Mouse (Mus musculus) adrenal gland, postnatal 4 days (tissue): ENCODE measurements around the gene Chd3. TPM values are rescaled to one million over a fixed set of nuclear protein-coding genes. Genes with fewer than 3 reads are reported as not detected.

Experiments used
- DNase-seq, 2 experiments: peaks; one replicate each; pipeline ENCODE4 v3.0.0; 2021 to 2022; ENCODE audit warnings: low spot score in 2 of 2, mixed read lengths in 2 of 2
- total RNA-seq, 2 experiments: library from RNA; stranded (reverse); gene quantifications; 2 replicates each; pipeline ENCODE4 v1.2.3; 2021

The Chd3 gene
- total RNA-seq, 2 experiments from 2014 or later = 164 to 190 TPM

- DNase-seq = no peak
These were observed 21.3 kb upstream of the Chd3 start for GRCm38 (mm10) chr11:69390400-69391034.

GRCm38 (mm10) chr11:69389531-69390399 lies 20.6 kb upstream of the Chd3 start:
- no peak for DNase-seq

GRCm38 (mm10) chr11:69388680-69389079 lies 19.5 kb upstream of the Chd3 start:
- DNase-seq = no peak

GRCm38 (mm10) chr11:69386758-69387157 lies 17.6 kb upstream of the Chd3 start:
- no peak for DNase-seq

GRCm38 (mm10) chr11:69384979-69385378 lies 15.8 kb upstream of the Chd3 start:
- DNase-seq = no peak

- no peak for DNase-seq
These were observed 13.4 kb upstream of the Chd3 start for GRCm38 (mm10) chr11:69382478-69383105.

GRCm38 (mm10) chr11:69381356-69381755 lies 12.2 kb upstream of the Chd3 start:
- DNase-seq = no peak

- DNase-seq = no peak
These were observed 10.4 kb upstream of the Chd3 start for GRCm38 (mm10) chr11:69379600-69379999.

GRCm38 (mm10) chr11:69377766-69378165 lies 8.6 kb upstream of the Chd3 start:
- no peak for DNase-seq

GRCm38 (mm10) chr11:69375646-69376045 lies 6.4 kb upstream of the Chd3 start:
- DNase-seq = no peak

- DNase-seq = no peak
These were observed 4.2 kb upstream of the Chd3 start for GRCm38 (mm10) chr11:69373223-69373965.

GRCm38 (mm10) chr11:69372780-69373170 lies 3.6 kb upstream of the Chd3 start:
- DNase-seq = no peak

GRCm38 (mm10) chr11:69372056-69372779 lies 3.0 kb upstream of the Chd3 start:
- DNase-seq = no peak

GRCm38 (mm10) chr11:69371601-69372000 lies 2.4 kb upstream of the Chd3 start:
- DNase-seq = no peak

- DNase-seq = no peak
These were observed 1.6 kb upstream of the Chd3 start for GRCm38 (mm10) chr11:69370817-69371215.

GRCm38 (mm10) chr11:69369990-69370816 lies 997 bp upstream of the Chd3 start:
- no peak for DNase-seq

GRCm38 (mm10) chr11:69368356-69369214 lies 621 bp downstream of the Chd3 start:
- DNase-seq = no peak

GRCm38 (mm10) chr11:69367616-69368355 lies 1.4 kb downstream of the Chd3 start:
- peak in 1 of 2 experiments; percentile 14 for DNase-seq
